Mouse (Mus musculus) limb, embryonic 11.5 days (tissue): ENCODE results near the gene Apol7b. TPM values are rescaled to one million over a fixed set of nuclear protein-coding genes. Genes with fewer than 3 reads are reported as not detected.
"Not testable (repeated sequence)": the region's sequence is repeated elsewhere in the genome, so short reads cannot be mapped to it uniquely, and the experiment has no call there.

Experiments used
- ATAC-seq: fragments of 200-750 bp; cut with Nextera tagmentation; 2 replicates; pipeline ENCODE4 v1.8.0; 2017; ENCODE audit warnings: low read depth; ENCODE audit not compliant: insufficient number of reproducible peaks, low FRiP score, low TSS enrichment
- DNase-seq: peaks from one replicate; pipeline ENCODE4 v3.0.0-alpha.2; 2015; ENCODE audit warnings: low spot score
- H3K27ac ChIP-seq: fragments of 300-500 bp; sonication (generic); replicated peaks from 2 replicates; pipeline ENCODE4 v1.5.1; 2014; ENCODE audit warnings: low read depth, mild to moderate bottlenecking, low read length
- H3K27me3 ChIP-seq: fragments of 300-500 bp; sonication (generic); 2 replicates; pipeline ENCODE4 v1.6.1; 2014; ENCODE audit warnings: mild to moderate bottlenecking, low read length, mixed read lengths; ENCODE audit not compliant: control insufficient read depth, insufficient read depth
- H3K36me3 ChIP-seq: fragments of 300-500 bp; sonication (generic); 2 replicates; pipeline ENCODE4 v1.6.1; 2014; ENCODE audit warnings: mild to moderate bottlenecking, low read length, moderate library complexity, mixed read lengths; ENCODE audit not compliant: control insufficient read depth, insufficient read depth
- H3K4me1 ChIP-seq: fragments of 300-500 bp; sonication (generic); 2 replicates; pipeline ENCODE4 v1.6.1; 2014; ENCODE audit warnings: low read length, mixed read lengths; ENCODE audit not compliant: control insufficient read depth, insufficient read depth
- H3K4me2 ChIP-seq: fragments of 300-500 bp; sonication (generic); 2 replicates; pipeline ENCODE4 v1.6.1; 2014; ENCODE audit warnings: low read depth, mild to moderate bottlenecking, moderate library complexity; ENCODE audit not compliant: severe bottlenecking
- H3K4me3 ChIP-seq: fragments of 300-500 bp; sonication (generic); 2 replicates; pipeline ENCODE4 v1.5.1; 2014; ENCODE audit warnings: low read depth, low read length
- H3K9ac ChIP-seq: fragments of 300-500 bp; sonication (generic); 2 replicates; pipeline ENCODE4 v1.6.1; 2014; ENCODE audit warnings: mild to moderate bottlenecking, low read length
- H3K9me3 ChIP-seq: fragments of 300-500 bp; sonication (generic); 2 replicates; pipeline ENCODE4 v1.6.1; 2016; ENCODE audit warnings: low read length; ENCODE audit not compliant: control insufficient read depth
- WGBS: fragments of 180-500 bp; shearing (Covaris S2); extraction: QIAGEN DNeasy Blood & Tissue Kit; methylation state at CpG from one replicate; pipeline ENCODE4 v1.1.7; 2014; 5-methylcytosine and 5-hydroxymethylcytosine counted together
- polyA plus RNA-seq: library from polyadenylated mRNA; unstranded; fragments of >200 nt; fragmentation: Nextera tagmentation; extraction: Ambion mirVana; gene quantifications from 2 replicates; pipeline ENCODE4 v1.2.1, GENCODE M21; 2014

Apol7b gene
- polyA plus RNA-seq, 1 experiment from 2014 or later = not detected

DNA sequence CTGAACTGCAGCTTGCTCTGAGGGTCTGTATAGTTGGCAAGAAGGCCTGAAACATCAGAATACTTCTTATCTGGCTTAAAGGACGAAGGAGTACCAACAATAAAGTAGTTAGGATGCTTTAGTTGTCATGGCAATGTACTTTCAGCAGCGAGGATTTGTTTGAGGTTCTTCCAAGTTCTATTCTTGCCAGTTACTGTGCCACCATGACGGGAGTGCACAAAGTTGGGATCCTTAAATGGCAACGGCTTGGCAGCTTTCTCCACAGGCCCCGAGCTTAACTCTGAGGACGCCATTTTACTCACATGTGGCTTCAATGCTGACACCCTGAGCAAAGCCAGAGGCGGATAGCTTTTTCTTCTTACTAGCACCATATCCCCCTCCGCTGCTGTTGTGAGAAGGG is 2.5 kb downstream of the Apol7b start:
- H3K4me1 ChIP-seq, H3K4me3 ChIP-seq, H3K9ac ChIP-seq, H3K27me3 ChIP-seq, ATAC-seq, H3K36me3 ChIP-seq, H3K9me3 ChIP-seq, DNase-seq, H3K4me2 ChIP-seq, H3K27ac ChIP-seq: not testable (repeated sequence)
- WGBS = 82% methylated on average over 8 of the region's 8 CpGs

- not testable (repeated sequence) for H3K4me1 ChIP-seq, H3K27me3 ChIP-seq, H3K4me2 ChIP-seq, H3K9me3 ChIP-seq, H3K36me3 ChIP-seq, ATAC-seq, H3K9ac ChIP-seq, H3K27ac ChIP-seq, H3K4me3 ChIP-seq, DNase-seq
- 79% methylated on average over 9 of the region's 10 CpGs for WGBS
Observed at GRCm38 (mm10) chr15:77428690-77429448, 18.4 kb downstream of the Apol7b start.

DNA sequence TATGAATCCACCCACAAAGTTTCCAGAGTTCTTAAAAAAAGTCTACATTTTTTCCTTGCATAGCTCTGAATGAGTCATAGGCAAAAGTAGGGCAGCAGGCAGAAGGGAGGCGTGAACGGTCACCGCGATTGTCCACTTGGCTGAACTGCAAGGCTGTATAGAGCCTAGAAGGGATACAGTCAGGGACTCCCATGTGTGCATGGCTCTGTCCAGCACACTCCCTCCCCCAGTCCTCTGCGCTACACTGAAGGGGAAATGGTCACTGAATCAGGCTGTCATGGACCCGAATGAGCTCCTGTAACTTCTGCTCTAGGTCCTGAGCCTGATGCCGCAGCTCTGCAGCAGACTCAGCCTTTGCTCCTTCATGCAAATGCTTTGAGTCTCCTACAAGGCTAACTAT is 24.4 kb downstream of the Apol7b start:
- H3K27me3 ChIP-seq, H3K27ac ChIP-seq, ATAC-seq, H3K9me3 ChIP-seq, H3K9ac ChIP-seq, H3K4me3 ChIP-seq, H3K4me2 ChIP-seq, DNase-seq, H3K36me3 ChIP-seq, H3K4me1 ChIP-seq: not testable (repeated sequence)
- WGBS = 74% methylated on average over 3 of the region's 7 CpGs

GRCm38 (mm10) chr15:77419657-77420056 is 27.6 kb downstream of the Apol7b start:
- H3K4me1 ChIP-seq, H3K4me3 ChIP-seq, ATAC-seq, H3K4me2 ChIP-seq, H3K9me3 ChIP-seq, H3K36me3 ChIP-seq, H3K27me3 ChIP-seq, H3K9ac ChIP-seq, H3K27ac ChIP-seq, DNase-seq: not testable (repeated sequence)
- no CpG with 5 or more reads among the region's 3 CpGs for WGBS

GRCm38 (mm10) chr15:77416655-77417333 is 30.5 kb downstream of the Apol7b start:
- not testable (repeated sequence) for H3K36me3 ChIP-seq, H3K27me3 ChIP-seq, H3K4me3 ChIP-seq, H3K4me1 ChIP-seq, DNase-seq, ATAC-seq, H3K9ac ChIP-seq, H3K27ac ChIP-seq, H3K9me3 ChIP-seq, H3K4me2 ChIP-seq
- 25% methylated on average over 2 of the region's 10 CpGs for WGBS

GRCm38 (mm10) chr15:77415653-77416052 is 31.6 kb downstream of the Apol7b start:
- not testable (repeated sequence) for H3K36me3 ChIP-seq, H3K27me3 ChIP-seq, H3K9ac ChIP-seq, H3K4me3 ChIP-seq, ATAC-seq, H3K4me1 ChIP-seq, H3K4me2 ChIP-seq, DNase-seq, H3K9me3 ChIP-seq, H3K27ac ChIP-seq
- 54% methylated on average over 2 of the region's 2 CpGs for WGBS

GRCm38 (mm10) chr15:77412695-77413094 is 34.6 kb downstream of the Apol7b start:
- not testable (repeated sequence) for H3K4me1 ChIP-seq, DNase-seq, H3K27me3 ChIP-seq, ATAC-seq, H3K4me2 ChIP-seq, H3K4me3 ChIP-seq, H3K27ac ChIP-seq, H3K9me3 ChIP-seq, H3K36me3 ChIP-seq, H3K9ac ChIP-seq
- WGBS = 33% methylated on average over 4 of the region's 4 CpGs

GRCm38 (mm10) chr15:77411035-77411434 is 36.3 kb downstream of the Apol7b start, which contains the start of gene Apol9a:
TSS of gene Apol9a (minus strand) at chr15:77411135.
- not testable (repeated sequence) for H3K4me2 ChIP-seq, H3K4me3 ChIP-seq, H3K27me3 ChIP-seq, H3K4me1 ChIP-seq, H3K9me3 ChIP-seq, DNase-seq, H3K9ac ChIP-seq, H3K27ac ChIP-seq, H3K36me3 ChIP-seq, ATAC-seq
- WGBS = no CpG with 5 or more reads among the region's 4 CpGs
